In the genomic region with DNA sequence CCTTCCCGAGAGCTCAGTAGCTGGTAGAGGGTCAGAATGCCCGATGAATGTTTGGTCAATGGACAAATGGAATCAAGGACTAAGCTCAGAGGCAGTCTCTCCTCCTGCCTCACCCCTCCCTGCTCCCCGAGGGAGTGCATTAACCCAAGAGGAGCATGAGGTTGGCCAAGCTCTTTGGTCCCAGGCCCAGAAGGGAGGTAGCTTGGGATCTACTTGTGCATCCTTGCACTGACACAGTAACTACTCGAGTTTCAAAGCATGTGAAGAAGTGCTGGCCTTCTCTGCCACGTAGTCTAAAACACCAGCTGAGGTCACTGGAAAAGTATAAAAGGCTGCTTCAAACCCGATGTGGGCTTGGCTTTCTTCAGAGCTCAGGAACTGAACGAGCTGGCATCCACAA, we compare ENCODE assay signal across 21 mouse cellular contexts. TPM values are rescaled to one million over a fixed set of nuclear protein-coding genes. Genes with fewer than 3 reads are reported as not detected.
DNase-seq lines count a peak whose midpoint lies in the region; TF ChIP-seq lines count a peak whose summit lies in the region.
"Had no signal": no experiment of that assay in that cellular context is flagged by ENCODE, and none has a peak within 500 bp of the region (broad histone marks: within the 10 kb centered on the region; RNA-seq: fewer than 3 reads in every experiment).

No protein-coding gene starts in this region.

- H3K27me3 ChIP-seq in myocyte (ENCODE audit: control insufficient read depth, insufficient read depth, insufficient read length), result no peaks in the 10 kb centered on the region
- H3K27me3 ChIP-seq: embryonic facial prominence, embryonic 12.5 days; forebrain, embryonic 13.5 days; forebrain, embryonic 15.5 days; Patski had no signal

- DNase-seq in adrenal gland, postnatal 10 days, result peak; percentile 25
- DNase-seq in adrenal gland, adult 2 months, result no peak
- peak; percentile 54 for DNase-seq in 3T3-L1 (ENCODE audit: low read depth, low spot score)
- DNase-seq in adipocyte (ENCODE audit: low spot score), result peak; percentile 56
- DNase-seq in layer of hippocampus, adult 9-11 months, result no peak
- DNase-seq in cerebellum, postnatal 14 days, result no peak
- DNase-seq in left cerebral cortex, adult 8-10 months (ENCODE audit: low spot score in 2 of 2), result no peak
- DNase-seq: adrenal gland, adult 8-10 months; adrenal gland, postnatal 36 days; cerebellum, adult 11 months; cerebellum, adult 18-20 months; cerebellum, adult 8-10 months; cerebellum, adult 9-11 months; cerebellum, postnatal 25 days; forebrain, postnatal 0 days had no signal

- no peak overlapping the region for H3K4me3 ChIP-seq in myocyte
- H3K4me3 ChIP-seq: embryonic facial prominence, embryonic 10.5 days; embryonic facial prominence, embryonic 12.5 days; forebrain, embryonic 13.5 days; forebrain, embryonic 15.5 days had no signal

- H3K79me2 ChIP-seq in myocyte (ENCODE audit: control insufficient read depth, insufficient read depth), result no peaks in the 10 kb centered on the region

- H3K36me3 ChIP-seq in myocyte (ENCODE audit: control insufficient read depth, insufficient read depth), result no peaks in the 10 kb centered on the region
- H3K36me3 ChIP-seq: embryonic facial prominence, embryonic 10.5 days; embryonic facial prominence, embryonic 12.5 days; forebrain, embryonic 15.5 days had no signal

- no peak overlapping the region for H3ac ChIP-seq in myocyte (ENCODE audit: control insufficient read depth, insufficient read length)

- H3K4me2 ChIP-seq in myocyte (ENCODE audit: low read depth), result peak overlapping the region; percentile 48
- H3K4me2 ChIP-seq: embryonic facial prominence, embryonic 12.5 days; forebrain, embryonic 13.5 days; forebrain, embryonic 15.5 days had no signal

- no peak for TF ChIP-seq POLR2A in myocyte (IDR thresholded peaks at IDR 0.05; ENCODE audit: insufficient read length, low read depth)

TF ChIP-seq in myocyte, 11 proteins besides CTCF, POLR2A, EP300 and RAD21:
- TF ChIP-seq POLR2AphosphoS2 (IDR thresholded peaks at IDR 0.05; ENCODE audit: insufficient read length, low read depth), result no peak
- no peak for TF ChIP-seq MYOG (IDR thresholded peaks at IDR 0.05; ENCODE audit: control insufficient read depth in 1 of 3, insufficient read depth in 1 of 3, insufficient read length in 2 of 3, low read depth in 2 of 3)
- TF ChIP-seq E2F4 (IDR thresholded peaks at IDR 0.05; ENCODE audit: insufficient read depth), result no peak
- TF ChIP-seq SRF (IDR thresholded peaks at IDR 0.05; ENCODE audit: control insufficient read depth, insufficient read length, low read depth), result no peak
- TF ChIP-seq TCF3 (IDR thresholded peaks at IDR 0.05; ENCODE audit: insufficient read length, low read depth), result no peak
- TF ChIP-seq TCF12 (IDR thresholded peaks at IDR 0.05; ENCODE audit: insufficient read depth, poor library complexity, severe bottlenecking), result no peak
- TF ChIP-seq USF1 (IDR thresholded peaks at IDR 0.05; ENCODE audit: low read depth), result no peak
- no peak for TF ChIP-seq MYOD1 (IDR thresholded peaks at IDR 0.05; ENCODE audit: control insufficient read depth in 1 of 3, insufficient read length in 2 of 3, low read depth in 2 of 3)

RNA-seq across cellular contexts. Expression of a gene that starts 10.7 kb away (rescaled TPM):
- total RNA-seq in adrenal gland, postnatal 10 days (2021), result 1 to 10 TPM; 4.1 to 5.1 TPM
- total RNA-seq in adrenal gland, adult 2 months (2021), result 1 to 10 TPM; 2.9 to 4.5 TPM
- polyA plus RNA-seq in adrenal gland, adult 2 months (2012; rRNA removed), result 3.2 and 4.1 TPM in 2 replicates
- polyA plus RNA-seq in myocyte (2012; fragmentation: generic; extraction: Trizol), result 0.77 TPM
- 10 to 100 TPM; 29.1 to 36.6 (median 33.5) TPM for total RNA-seq in left cerebral cortex, adult 8-10 months (2022)

RNA-seq across cellular contexts. Expression of a gene that starts 34.6 kb away (rescaled TPM):
- total RNA-seq in adrenal gland, postnatal 10 days (2021), result 1 to 10 TPM; 4.3 to 6.0 TPM
- 1 to 10 TPM; 2.2 to 3.1 TPM for total RNA-seq in adrenal gland, adult 2 months (2021)
- 2.4 and 3.2 TPM in 2 replicates for polyA plus RNA-seq in adrenal gland, adult 2 months (2012; rRNA removed)
- polyA plus RNA-seq in myocyte (2012; fragmentation: generic; extraction: Trizol), result 0.92 TPM
- total RNA-seq in left cerebral cortex, adult 8-10 months (2022), result 1 to 10 TPM; 3.1 to 3.5 (median 3.4) TPM

Comparison
In these comparisons a context has a peak if more than half of its experiments do, and no peak if none do; other contexts are left out.
1. DNase-seq: peak in adrenal gland, postnatal 10 days (single experiment), 3T3-L1 (single experiment) and adipocyte (single experiment); none in adrenal gland, adult 2 months (single experiment), layer of hippocampus, adult 9-11 months (single experiment), cerebellum, postnatal 14 days (0 of 2) and left cerebral cortex, adult 8-10 months (0 of 2).
2. RNA of a gene that starts 10.7 kb away (total RNA-seq): 29.1 to 36.6 TPM in left cerebral cortex, adult 8-10 months; 4.1 to 5.1 TPM in adrenal gland, postnatal 10 days and 2.9 to 4.5 TPM in adrenal gland, adult 2 months; every median in the first group is over 4 times any median in the second.